In genomic region chr19:10895708-10896107, GRCm38 (mm10) we compare ENCODE assay signal across 9 mouse cellular contexts. TPM values are rescaled to one million over a fixed set of nuclear protein-coding genes. Genes with fewer than 3 reads are reported as not detected.
DNase-seq lines count a peak whose midpoint lies in the region; ATAC-seq lines count a peak whose summit lies in the region.
"Had no signal": no experiment of that assay in that cellular context is flagged by ENCODE, and none has a peak within 500 bp of the region (broad histone marks: within the 10 kb centered on the region; RNA-seq: fewer than 3 reads in every experiment).

No protein-coding gene starts in this region.

- peak; percentile 70 for DNase-seq in adrenal gland, adult 2 months
- no peak for DNase-seq in adrenal gland, adult 8-10 months
- DNase-seq in midbrain, embryonic 14.5 days: no peak
- no peak for DNase-seq in frontal cortex, postnatal 25 days (ENCODE audit: low spot score in 2 of 2)
- DNase-seq in testis, postnatal 14 days (ENCODE audit: low spot score): no peak

- no peak for ATAC-seq in megakaryocyte, adult 5-6 weeks (ENCODE audit: poor library complexity, severe bottlenecking)
- peak; percentile 26 for ATAC-seq in hindbrain, embryonic 12.5 days (ENCODE audit: low FRiP score)
- ATAC-seq in midbrain, embryonic 14.5 days (ENCODE audit: low FRiP score, low TSS enrichment): no peak

- H3K9me3 ChIP-seq in megakaryocyte, embryonic 14.5 days: no peaks in the 10 kb centered on the region
- no peaks in the 10 kb centered on the region for H3K9me3 ChIP-seq in hindbrain, embryonic 12.5 days (replicated peaks)
- H3K9me3 ChIP-seq in midbrain, embryonic 14.5 days (ENCODE audit: control insufficient read depth, low read length): no peaks in the 10 kb centered on the region

- peak overlapping the region; percentile 96 for H3K4me3 ChIP-seq in megakaryocyte, embryonic 14.5 days (replicated peaks)
- H3K4me3 ChIP-seq in hindbrain, embryonic 12.5 days: peak overlapping the region; percentile 90
- H3K4me3 ChIP-seq in midbrain, embryonic 14.5 days (replicated peaks; ENCODE audit: low read depth, low read length): peak overlapping the region; percentile 85

- peak overlapping the region; percentile 93 for H3K4me2 ChIP-seq in hindbrain, embryonic 12.5 days (replicated peaks)
- peak overlapping the region; percentile 92 for H3K4me2 ChIP-seq in midbrain, embryonic 14.5 days (ENCODE audit: low read length)

- peak overlapping the region; percentile 80 for H3K9ac ChIP-seq in hindbrain, embryonic 12.5 days
- peak overlapping the region; percentile 85 for H3K9ac ChIP-seq in midbrain, embryonic 14.5 days (replicated peaks; ENCODE audit: low read length)

- WGBS in hindbrain, embryonic 12.5 days: 2% methylated on average over 16 of the region's 16 CpGs
- 3% methylated on average over 16 of the region's 16 CpGs for WGBS in midbrain, embryonic 14.5 days

- peak overlapping the region; percentile 87 for H3K27ac ChIP-seq in hindbrain, embryonic 12.5 days
- H3K27ac ChIP-seq in midbrain, embryonic 14.5 days (replicated peaks; ENCODE audit: low read depth, low read length): peak overlapping the region; percentile 89

- H3K36me3 ChIP-seq in megakaryocyte, embryonic 14.5 days (replicated peaks; ENCODE audit: low read length): peaks cover 39% of the 10 kb centered on the region
- peaks cover 27% of the 10 kb centered on the region for H3K36me3 ChIP-seq in hindbrain, embryonic 12.5 days
- peaks cover 31% of the 10 kb centered on the region for H3K36me3 ChIP-seq in midbrain, embryonic 14.5 days (ENCODE audit: control insufficient read depth, insufficient read depth, low read length)

- no peaks in the 10 kb centered on the region for H3K27me3 ChIP-seq in megakaryocyte, embryonic 14.5 days (replicated peaks)
- H3K27me3 ChIP-seq in hindbrain, embryonic 12.5 days: peaks cover 2% of the 10 kb centered on the region; the same call in 1 of the 2 replicates
- no peaks in the 10 kb centered on the region for H3K27me3 ChIP-seq in midbrain, embryonic 14.5 days (ENCODE audit: control insufficient read depth, insufficient read depth, low read length)

- peaks cover 38% of the 10 kb centered on the region for H3K4me1 ChIP-seq in megakaryocyte, embryonic 14.5 days
- H3K4me1 ChIP-seq in hindbrain, embryonic 12.5 days: peaks cover 15% of the 10 kb centered on the region
- H3K4me1 ChIP-seq in midbrain, embryonic 14.5 days (ENCODE audit: control insufficient read depth, insufficient read depth, low read length): peaks cover 12% of the 10 kb centered on the region

RNA-seq across cellular contexts. Expression of gene Prpf19, which starts 0.7 kb away (rescaled TPM):
- 100 to 1,000 TPM; 143 to 184 TPM for total RNA-seq in adrenal gland, adult 2 months (2021)
- polyA plus RNA-seq in adrenal gland, adult 2 months (2012; rRNA removed): 299 and 410 TPM in 2 replicates
- total RNA-seq in adrenal gland, adult 8-10 months (2022): 100 to 1,000 TPM; 202 to 232 (median 221) TPM
- polyA plus RNA-seq in megakaryocyte, embryonic 14.5 days (2012; ENCODE audit: insufficient read depth, low replicate concordance): 16.9 and 54.8 TPM in 2 replicates
- total RNA-seq in megakaryocyte, adult 5-6 weeks (2015): 34.1 and 36.1 TPM in 2 replicates
- total RNA-seq in megakaryocyte, adult 5-6 weeks (2017): 69.0 and 76.2 TPM in 2 replicates
- 37.3 and 37.7 TPM in 2 replicates for polyA plus RNA-seq in hindbrain, embryonic 12.5 days (2016; fragmentation: Nextera tagmentation; extraction: Ambion mirVana)
- polyA plus RNA-seq in midbrain, embryonic 14.5 days (2014; fragmentation: Nextera tagmentation; extraction: Ambion mirVana): 39.2 and 69.0 TPM in 2 replicates

RNA-seq across cellular contexts. Expression of gene Tmem109, which starts 13.9 kb away (rescaled TPM):
- total RNA-seq in adrenal gland, adult 2 months (2021): 100 to 1,000 TPM; 149 to 202 TPM
- polyA plus RNA-seq in adrenal gland, adult 2 months (2012; rRNA removed): 240 and 306 TPM in 2 replicates
- 100 to 1,000 TPM; 132 to 209 (median 153) TPM for total RNA-seq in adrenal gland, adult 8-10 months (2022)
- polyA plus RNA-seq in megakaryocyte, embryonic 14.5 days (2012; ENCODE audit: insufficient read depth, low replicate concordance): 6.7 and 17.2 TPM in 2 replicates
- 76.9 and 81.2 TPM in 2 replicates for total RNA-seq in megakaryocyte, adult 5-6 weeks (2015)
- 74.7 and 80.9 TPM in 2 replicates for total RNA-seq in megakaryocyte, adult 5-6 weeks (2017)
- polyA plus RNA-seq in hindbrain, embryonic 12.5 days (2016; fragmentation: Nextera tagmentation; extraction: Ambion mirVana): 46.0 and 46.2 TPM in 2 replicates
- 35.8 and 41.2 TPM in 2 replicates for polyA plus RNA-seq in midbrain, embryonic 14.5 days (2014; fragmentation: Nextera tagmentation; extraction: Ambion mirVana)

RNA-seq across cellular contexts. Expression of gene Zp1, which starts 24.7 kb away (rescaled TPM):
- total RNA-seq in adrenal gland, adult 2 months (2021): not detected
- polyA plus RNA-seq in adrenal gland, adult 2 months (2012; rRNA removed): not detected in 2 replicates
- not detected for total RNA-seq in adrenal gland, adult 8-10 months (2022)
- not detected in 2 replicates for polyA plus RNA-seq in megakaryocyte, embryonic 14.5 days (2012; ENCODE audit: insufficient read depth, low replicate concordance)
- total RNA-seq in megakaryocyte, adult 5-6 weeks (2015): not detected in 2 replicates
- total RNA-seq in megakaryocyte, adult 5-6 weeks (2017): not detected in 2 replicates
- not detected in 2 replicates for polyA plus RNA-seq in hindbrain, embryonic 12.5 days (2016; fragmentation: Nextera tagmentation; extraction: Ambion mirVana)
- 0.33 and 0.38 TPM in 2 replicates for polyA plus RNA-seq in midbrain, embryonic 14.5 days (2014; fragmentation: Nextera tagmentation; extraction: Ambion mirVana)
- total RNA-seq: heart, postnatal 14 days had no signal

RNA-seq across cellular contexts. Expression of gene Tmem132a, which starts 26.0 kb away (rescaled TPM):
- total RNA-seq in adrenal gland, adult 2 months (2021): 10 to 100 TPM; 21.9 to 46.1 TPM
- polyA plus RNA-seq in adrenal gland, adult 2 months (2012; rRNA removed): 79.2 and 82.6 TPM in 2 replicates
- 10 to 100 TPM; 39.0 to 47.6 (median 39.9) TPM for total RNA-seq in adrenal gland, adult 8-10 months (2022)
- 1.0 and 2.9 TPM in 2 replicates for polyA plus RNA-seq in megakaryocyte, embryonic 14.5 days (2012; ENCODE audit: insufficient read depth, low replicate concordance)
- 0.11 and 0.21 TPM in 2 replicates for total RNA-seq in megakaryocyte, adult 5-6 weeks (2015)
- total RNA-seq in megakaryocyte, adult 5-6 weeks (2017): 0.33 and 0.70 TPM in 2 replicates
- polyA plus RNA-seq in hindbrain, embryonic 12.5 days (2016; fragmentation: Nextera tagmentation; extraction: Ambion mirVana): 147 and 151 TPM in 2 replicates
- polyA plus RNA-seq in midbrain, embryonic 14.5 days (2014; fragmentation: Nextera tagmentation; extraction: Ambion mirVana): 183 and 191 TPM in 2 replicates

RNA-seq across cellular contexts. Expression of gene Ptgdr2, which starts 41.3 kb away (rescaled TPM):
- total RNA-seq in adrenal gland, adult 2 months (2021): under 1 TPM in 1 of 2 experiments, not detected in 1; 0.10 TPM
- 0.04 and 0.26 TPM in 2 replicates for polyA plus RNA-seq in adrenal gland, adult 2 months (2012; rRNA removed)
- total RNA-seq in adrenal gland, adult 8-10 months (2022): under 1 TPM in 3 of 4 experiments, not detected in 1; 0.09 to 0.27 (median 0.24) TPM
- not detected in 2 replicates for polyA plus RNA-seq in megakaryocyte, embryonic 14.5 days (2012; ENCODE audit: insufficient read depth, low replicate concordance)
- 0.21 TPM in 1 of 2 replicates, not detected in the other for total RNA-seq in megakaryocyte, adult 5-6 weeks (2015)
- 0.07 and 0.20 TPM in 2 replicates for total RNA-seq in megakaryocyte, adult 5-6 weeks (2017)
- 0.09 and 0.10 TPM in 2 replicates for polyA plus RNA-seq in hindbrain, embryonic 12.5 days (2016; fragmentation: Nextera tagmentation; extraction: Ambion mirVana)
- 0.16 and 0.18 TPM in 2 replicates for polyA plus RNA-seq in midbrain, embryonic 14.5 days (2014; fragmentation: Nextera tagmentation; extraction: Ambion mirVana)
